Mouse (Mus musculus): ENCODE data around the gene Rgs8. TPM values are rescaled to one million over a fixed set of nuclear protein-coding genes. Genes with fewer than 3 reads are reported as not detected.

Gene Rgs8
- total RNA-seq, 2 experiments from 2014 or later, result 0.99 to 1.2 TPM

- DNase-seq, result no peak
Observed at GRCm38 (mm10) chr1:153675591-153675990, 22.8 kb downstream of the Rgs8 start.

DNA sequence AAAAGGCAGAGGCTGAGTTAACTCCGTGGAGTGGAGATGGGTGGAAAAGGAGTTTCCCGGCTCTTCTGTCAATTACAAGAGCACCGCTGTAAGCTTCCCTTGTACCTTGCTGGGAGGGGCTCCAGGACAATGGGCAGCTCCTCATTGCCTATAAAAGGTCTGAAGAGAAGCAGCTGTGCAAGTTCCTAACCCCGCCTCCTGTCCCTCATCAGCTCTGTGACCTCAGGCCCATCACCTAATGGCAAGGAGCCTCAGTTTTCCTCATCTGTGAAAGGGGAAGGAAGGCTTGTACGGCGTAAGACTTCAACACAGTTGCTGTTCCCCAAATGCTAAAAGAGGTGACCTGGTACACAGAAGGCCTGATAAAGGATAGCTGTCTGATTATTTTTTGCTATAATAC lies 24.8 kb downstream of the Rgs8 start:
- DNase-seq, result no peak

GRCm38 (mm10) chr1:153679147-153679546 lies 26.3 kb downstream of the Rgs8 start:
- DNase-seq, result peak; percentile 30

GRCm38 (mm10) chr1:153679653-153680052 lies 26.8 kb downstream of the Rgs8 start:
- DNase-seq, result no peak

GRCm38 (mm10) chr1:153680363-153680762 lies 27.5 kb downstream of the Rgs8 start:
- DNase-seq, result no peak

- DNase-seq, result no peak
Observed at GRCm38 (mm10) chr1:153681036-153681435, 28.2 kb downstream of the Rgs8 start.

GRCm38 (mm10) chr1:153683190-153683589 lies 30.4 kb downstream of the Rgs8 start:
- no peak for DNase-seq

GRCm38 (mm10) chr1:153685630-153686029 lies 32.8 kb downstream of the Rgs8 start:
- DNase-seq, result no peak

DNA sequence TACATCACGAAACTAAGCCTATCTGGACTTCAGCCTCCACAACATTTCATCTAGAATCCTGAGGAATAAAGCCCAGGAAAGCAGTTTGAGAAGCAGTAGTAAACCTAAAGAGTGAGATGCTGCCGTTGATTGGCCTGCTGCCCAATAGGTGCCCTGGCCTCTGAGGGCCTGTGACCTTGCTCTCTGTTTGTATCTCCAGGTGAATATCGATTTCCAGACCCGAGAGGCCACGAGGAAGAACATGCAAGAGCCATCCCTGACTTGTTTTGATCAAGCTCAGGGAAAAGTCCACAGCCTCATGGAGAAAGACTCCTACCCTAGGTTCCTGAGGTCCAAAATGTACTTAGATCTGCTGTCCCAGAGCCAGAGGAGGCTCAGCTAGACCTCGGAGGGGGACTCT lies 39.7 kb downstream of the Rgs8 start:
- DNase-seq, result no peak

GRCm38 (mm10) chr1:153694372-153695120 lies 41.7 kb downstream of the Rgs8 start:
- DNase-seq, result no peak

DNA sequence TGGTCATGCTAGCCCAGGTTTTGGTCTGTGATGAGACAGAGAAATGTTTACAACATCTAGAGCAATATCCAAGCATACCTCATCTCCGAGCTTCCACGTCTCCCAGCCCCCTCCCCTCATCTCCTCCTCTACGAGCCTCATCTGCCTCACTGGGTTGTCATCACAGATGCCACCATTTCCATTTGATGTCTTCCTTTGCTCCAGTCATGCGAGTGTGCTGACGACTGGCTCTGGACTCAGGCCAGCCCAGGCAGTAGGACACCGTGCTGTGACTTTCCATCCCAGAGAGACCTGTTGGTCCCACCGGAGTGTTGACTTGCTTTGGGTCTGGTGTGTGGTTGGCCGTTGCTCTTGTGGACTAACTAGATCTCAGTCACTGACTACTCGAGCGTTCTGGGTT lies 42.6 kb downstream of the Rgs8 start:
- DNase-seq, result no peak

DNA sequence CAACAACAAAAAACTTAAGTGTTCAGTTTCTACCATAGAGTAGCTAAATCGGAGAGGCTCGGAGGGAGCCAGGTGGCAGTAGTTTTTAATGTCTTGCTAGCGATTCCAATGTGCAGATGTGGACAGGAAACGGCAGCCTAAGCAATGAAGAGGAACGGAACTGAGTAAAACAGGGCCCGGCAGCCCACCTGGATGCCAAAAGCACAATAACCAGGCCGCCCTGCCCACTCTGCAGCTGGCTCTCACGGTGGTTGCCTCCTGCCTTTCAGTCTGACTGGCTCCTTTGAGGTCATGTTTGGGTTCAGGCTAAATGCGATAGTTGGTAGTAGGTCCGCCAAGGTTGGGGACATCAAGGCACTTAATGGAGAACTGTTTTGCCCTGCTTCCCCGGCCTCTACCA lies 43.3 kb downstream of the Rgs8 start:
- DNase-seq, result no peak

GRCm38 (mm10) chr1:153696541-153696940 lies 43.7 kb downstream of the Rgs8 start:
- DNase-seq, result no peak

GRCm38 (mm10) chr1:153697581-153698251 lies 44.9 kb downstream of the Rgs8 start:
- no peak for DNase-seq

GRCm38 (mm10) chr1:153698311-153699084 lies 45.7 kb downstream of the Rgs8 start:
- no peak for DNase-seq

DNA sequence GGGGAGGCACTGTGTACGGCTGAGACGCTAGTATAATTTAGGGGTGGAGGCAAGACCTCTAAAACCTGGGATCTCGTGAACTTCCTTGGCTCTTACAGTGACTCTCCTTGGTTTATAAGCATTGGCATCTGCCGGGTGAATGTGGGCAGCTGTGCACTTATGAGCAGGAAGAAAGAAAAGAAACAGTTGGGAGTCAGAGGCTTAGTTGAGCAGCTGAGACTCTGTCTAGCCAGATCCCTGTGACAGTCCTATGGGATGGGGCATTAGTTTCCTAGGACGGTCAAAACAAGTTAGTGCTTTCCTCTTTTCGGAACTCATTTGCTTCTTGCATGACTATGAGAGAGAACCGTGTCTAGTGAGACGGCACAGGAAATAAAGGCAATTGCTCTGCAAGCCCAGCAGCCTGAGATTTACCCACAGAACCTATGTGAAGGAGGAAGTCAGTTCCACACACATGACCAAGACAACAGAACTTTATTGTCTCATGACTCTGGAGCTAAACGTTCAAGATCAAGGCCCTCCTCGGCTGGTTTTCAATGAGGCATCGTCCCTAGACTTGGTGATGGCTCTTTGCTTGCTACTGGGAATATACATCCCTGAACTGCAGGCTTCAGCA lies 47.7 kb downstream of the Rgs8 start:
- no peak for DNase-seq

GRCm38 (mm10) chr1:153701461-153701860 lies 48.6 kb downstream of the Rgs8 start:
- no peak for DNase-seq

GRCm38 (mm10) chr1:153702166-153702852 lies 49.5 kb downstream of the Rgs8 start:
- DNase-seq, result no peak

GRCm38 (mm10) chr1:153702853-153703410 lies 50.1 kb downstream of the Rgs8 start:
- no peak for DNase-seq

DNA sequence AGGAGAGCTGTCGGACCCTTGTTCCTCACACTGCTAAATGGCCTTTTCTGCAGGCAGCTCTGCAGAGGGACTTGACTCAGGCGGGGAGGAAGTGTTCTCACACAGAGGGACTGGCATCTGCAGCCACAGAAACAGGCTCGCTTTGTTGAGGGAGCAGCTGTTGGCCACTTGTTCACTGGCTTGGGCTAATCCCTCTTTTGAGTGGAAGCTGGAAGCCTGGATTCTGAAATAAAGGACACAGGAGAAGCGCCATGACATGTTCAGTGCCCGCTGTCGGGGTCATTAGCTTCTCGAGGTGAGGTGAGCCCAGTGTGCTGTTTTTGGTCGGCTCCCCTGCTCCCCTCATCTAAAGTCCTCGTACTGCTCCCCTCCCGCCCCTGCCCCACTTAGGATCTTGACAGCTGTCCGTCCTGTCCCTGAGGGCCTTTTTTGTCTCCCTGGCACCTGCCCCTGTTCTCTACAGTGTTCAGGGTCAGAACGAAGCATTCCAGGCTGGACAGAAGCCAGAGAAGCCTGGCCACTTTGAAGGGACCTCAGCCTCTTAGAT lies 50.7 kb downstream of the Rgs8 start:
- peak; percentile 37 for DNase-seq

DNA sequence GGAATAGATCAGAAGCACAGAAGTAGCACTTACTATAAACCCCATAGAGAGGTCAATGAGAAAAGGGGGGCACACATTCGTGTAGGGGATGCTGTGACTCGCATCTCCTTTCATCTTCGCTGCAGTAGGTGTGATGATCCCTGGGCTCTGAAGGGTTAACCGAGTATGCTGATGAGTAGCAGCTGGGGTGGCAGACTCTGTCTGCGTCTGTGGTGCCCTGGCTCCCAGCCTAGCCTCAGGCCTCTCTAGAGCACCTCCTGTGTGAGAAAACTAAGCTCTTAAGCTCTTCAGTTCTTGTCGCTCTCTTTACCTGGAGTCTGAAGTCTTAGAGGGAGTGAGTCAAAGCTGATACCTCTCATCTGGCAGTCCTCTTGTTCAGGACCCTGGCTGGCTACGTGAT lies 51.3 kb downstream of the Rgs8 start:
- DNase-seq, result no peak
